Mouse (Mus musculus): ENCODE results near the gene Il21r. TPM values are rescaled to one million over a fixed set of nuclear protein-coding genes. Genes with fewer than 3 reads are reported as not detected.

Il21r gene
- polyA plus RNA-seq, 1 experiment = not detected

DNA sequence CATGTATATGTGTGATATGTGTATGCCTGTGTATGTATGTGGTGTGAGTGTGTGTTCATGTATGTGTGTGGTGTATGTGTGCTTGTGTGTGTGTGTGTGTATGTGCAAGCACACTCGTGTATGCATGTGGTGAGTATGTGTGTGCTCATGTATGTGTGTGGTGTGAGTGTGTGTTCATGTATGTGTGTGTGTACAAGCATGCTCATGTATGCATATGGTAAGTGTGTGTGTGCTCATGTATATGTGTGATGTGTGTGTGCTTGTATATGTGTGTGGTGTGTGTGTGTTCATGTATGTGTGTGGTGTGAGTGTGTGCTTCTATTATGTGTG lies 23.0 kb upstream of the Il21r start:
- 97% methylated on average over 1 of the region's 1 CpGs for WGBS
- no peak overlapping the region for H3K4me3 ChIP-seq (ENCODE audit: insufficient read depth, low read depth, low read length)
- peaks cover 14% of the 10 kb centered on the region for H3K4me1 ChIP-seq (ENCODE audit: control insufficient read depth, insufficient read depth, low read length)
- no peak for TF ChIP-seq CTCF (IDR thresholded peaks at IDR 0.05; ENCODE audit: insufficient read depth, low read depth, low read length)
- TF ChIP-seq POLR2A (IDR thresholded peaks at IDR 0.05; ENCODE audit: insufficient read depth, low read depth, low read length) = no peak
- H3K27ac ChIP-seq (ENCODE audit: insufficient read depth, low read depth, low read length) = no peak overlapping the region

DNA sequence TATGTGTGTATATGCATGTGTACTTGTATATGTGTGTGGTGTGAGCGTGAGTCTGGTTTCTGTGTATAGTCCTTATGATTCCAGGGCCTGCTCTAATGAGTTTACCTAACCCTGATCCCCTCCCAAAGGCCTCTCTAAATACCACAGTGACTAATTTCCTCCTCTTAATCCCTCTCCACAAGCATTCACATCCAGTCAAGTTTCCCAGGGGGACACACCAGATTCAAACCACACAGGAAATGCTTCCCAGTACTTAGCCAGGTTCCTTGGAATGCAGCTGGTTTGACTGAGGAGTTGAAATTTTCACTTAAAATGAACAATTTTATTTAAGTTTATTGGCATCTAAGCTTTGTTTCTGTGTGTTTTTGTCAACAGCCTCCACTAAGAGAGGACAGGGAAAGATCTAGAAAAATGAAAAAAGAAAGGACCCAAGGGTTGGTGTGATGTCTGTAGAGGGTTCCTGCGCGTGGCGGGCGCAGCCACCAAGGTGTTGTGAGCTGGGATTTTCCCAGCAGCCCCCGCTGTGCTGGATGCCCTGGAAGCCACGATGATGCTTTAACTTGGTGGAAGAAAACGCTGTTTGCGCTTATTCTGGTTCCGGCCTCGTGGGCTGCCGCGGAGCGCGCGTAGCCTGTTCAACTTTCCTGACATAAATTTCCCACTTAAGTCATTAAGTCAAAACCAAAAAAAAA lies 22.5 kb upstream of the Il21r start:
- no peak for TF ChIP-seq CTCF (IDR thresholded peaks at IDR 0.05; ENCODE audit: insufficient read depth, low read depth, low read length)
- TF ChIP-seq POLR2A (IDR thresholded peaks at IDR 0.05; ENCODE audit: insufficient read depth, low read depth, low read length) = no peak
- Histone ChIP-seq H3K4me3 (ENCODE audit: insufficient read depth, low read depth, low read length) (peak overlapping the region; percentile 52), H3K27ac (ENCODE audit: insufficient read depth, low read depth, low read length) (no peak overlapping the region), H3K4me1 (ENCODE audit: control insufficient read depth, insufficient read depth, low read length) (peaks cover 14% of the 10 kb centered on the region)
- 7% methylated on average over 16 of the region's 16 CpGs for WGBS

DNA sequence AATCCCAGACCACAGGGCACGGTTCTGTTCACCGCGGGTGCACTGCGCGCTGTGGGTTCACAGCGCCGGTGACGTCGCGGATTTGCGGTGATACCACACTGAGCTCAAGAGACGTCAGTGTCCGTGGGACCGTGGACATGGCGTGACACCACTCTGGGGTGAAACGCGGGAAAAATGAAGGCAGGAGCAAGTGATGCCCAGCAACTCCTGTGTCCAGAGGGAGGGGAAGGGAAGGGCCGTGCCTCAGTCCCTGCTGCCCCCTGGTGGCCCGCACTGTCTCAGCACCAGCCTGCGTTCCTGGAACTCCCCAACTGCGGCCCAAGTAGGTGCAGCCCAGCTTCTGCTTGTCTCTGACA lies 21.9 kb upstream of the Il21r start:
- under 1% methylated on average over 21 of the region's 21 CpGs for WGBS
- Histone ChIP-seq H3K27ac (ENCODE audit: insufficient read depth, low read depth, low read length) (no peak overlapping the region), H3K4me3 (ENCODE audit: insufficient read depth, low read depth, low read length) (peak overlapping the region; percentile 52), H3K4me1 (ENCODE audit: control insufficient read depth, insufficient read depth, low read length) (peaks cover 14% of the 10 kb centered on the region)
- no peak for TF ChIP-seq POLR2A (IDR thresholded peaks at IDR 0.05; ENCODE audit: insufficient read depth, low read depth, low read length)
- TF ChIP-seq CTCF (IDR thresholded peaks at IDR 0.05; ENCODE audit: insufficient read depth, low read depth, low read length) = peak; percentile 96

DNA sequence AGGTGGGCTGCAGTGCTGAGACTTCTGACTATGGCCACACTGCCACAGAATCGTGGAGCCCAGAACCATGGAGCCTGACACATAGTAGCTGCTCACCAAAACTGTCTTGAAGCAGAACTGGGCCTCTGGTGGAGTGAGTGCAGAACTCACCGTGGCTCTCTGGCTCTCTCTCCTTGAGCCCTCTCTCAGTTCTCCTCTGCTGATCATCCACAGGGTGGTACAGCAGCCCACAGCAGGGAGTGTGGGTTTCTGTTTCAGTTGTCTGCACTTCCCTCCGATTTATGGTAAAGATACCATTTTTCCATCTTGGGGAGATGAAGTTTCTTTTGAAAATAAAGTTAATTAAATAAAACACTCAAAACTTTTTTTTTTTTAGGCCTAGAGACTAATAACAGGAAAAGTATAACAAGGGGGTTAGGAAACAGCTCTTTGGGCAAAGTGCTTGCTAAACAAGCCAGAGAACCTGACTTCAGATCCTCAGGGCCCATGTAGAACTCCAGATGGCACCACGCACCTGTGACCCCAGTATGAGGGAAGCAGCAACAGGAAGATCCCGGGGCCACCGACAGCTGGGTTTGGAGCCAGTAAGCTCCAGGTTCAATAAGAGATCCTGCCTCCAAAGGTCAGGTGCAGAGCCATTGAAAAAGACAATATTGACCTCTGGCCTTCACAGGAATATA lies 19.8 kb upstream of the Il21r start:
- H3K4me1 ChIP-seq (ENCODE audit: control insufficient read depth, insufficient read depth, low read length) = peaks cover 5% of the 10 kb centered on the region; the same call in 1 of the 2 replicates
- no peak overlapping the region for H3K27ac ChIP-seq (ENCODE audit: insufficient read depth, low read depth, low read length)
- WGBS = 84% methylated on average over 6 of the region's 6 CpGs
- TF ChIP-seq CTCF (IDR thresholded peaks at IDR 0.05; ENCODE audit: insufficient read depth, low read depth, low read length) (no peak), POLR2A (IDR thresholded peaks at IDR 0.05; ENCODE audit: insufficient read depth, low read depth, low read length) (no peak)
- no peak overlapping the region for H3K4me3 ChIP-seq (ENCODE audit: insufficient read depth, low read depth, low read length)

DNA sequence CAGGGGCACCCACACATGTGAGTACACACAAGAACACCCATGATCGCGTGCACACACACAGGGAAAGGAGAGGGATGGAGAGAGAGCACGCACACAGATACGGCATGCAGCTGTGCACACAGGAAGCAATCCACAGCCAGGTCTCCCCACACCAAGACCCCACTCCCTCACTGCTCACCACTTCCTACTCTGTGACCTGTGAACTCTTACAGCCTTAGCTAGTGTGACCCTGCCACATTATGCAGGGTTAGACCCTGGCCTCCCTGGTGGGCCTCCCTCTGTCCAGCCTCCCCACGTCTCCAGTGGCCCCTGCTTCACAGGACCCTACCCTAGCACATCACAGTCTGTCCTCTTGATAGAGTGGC lies 19.2 kb upstream of the Il21r start:
- 82% methylated on average over 5 of the region's 5 CpGs for WGBS

DNA sequence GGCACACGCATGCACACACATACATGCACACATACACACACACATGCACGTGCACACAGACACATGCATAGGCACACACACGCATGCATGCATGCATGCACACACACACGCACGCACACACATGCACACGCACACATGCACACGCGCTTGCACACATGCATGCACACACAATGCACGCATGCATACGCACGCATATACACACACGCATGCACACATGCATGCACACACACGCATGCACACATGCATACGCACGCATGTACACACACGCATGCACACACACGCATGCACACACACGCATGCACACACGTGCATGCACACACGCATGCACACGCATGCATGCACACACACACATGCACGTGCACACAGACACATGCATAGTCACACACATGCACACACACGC lies 16.9 kb upstream of the Il21r start:
- 98% methylated on average over 23 of the region's 23 CpGs for WGBS

More for the DNA sequence above, 19.2 kb upstream of the Il21r start:
- no peak overlapping the region for H3K4me3 ChIP-seq (ENCODE audit: insufficient read depth, low read depth, low read length)
- H3K27ac ChIP-seq (ENCODE audit: insufficient read depth, low read depth, low read length) = no peak overlapping the region
- H3K4me1 ChIP-seq (ENCODE audit: control insufficient read depth, insufficient read depth, low read length) = peaks cover 5% of the 10 kb centered on the region; the same call in 1 of the 2 replicates
- no peak for TF ChIP-seq CTCF (IDR thresholded peaks at IDR 0.05; ENCODE audit: insufficient read depth, low read depth, low read length)
- no peak for TF ChIP-seq POLR2A (IDR thresholded peaks at IDR 0.05; ENCODE audit: insufficient read depth, low read depth, low read length)

DNA sequence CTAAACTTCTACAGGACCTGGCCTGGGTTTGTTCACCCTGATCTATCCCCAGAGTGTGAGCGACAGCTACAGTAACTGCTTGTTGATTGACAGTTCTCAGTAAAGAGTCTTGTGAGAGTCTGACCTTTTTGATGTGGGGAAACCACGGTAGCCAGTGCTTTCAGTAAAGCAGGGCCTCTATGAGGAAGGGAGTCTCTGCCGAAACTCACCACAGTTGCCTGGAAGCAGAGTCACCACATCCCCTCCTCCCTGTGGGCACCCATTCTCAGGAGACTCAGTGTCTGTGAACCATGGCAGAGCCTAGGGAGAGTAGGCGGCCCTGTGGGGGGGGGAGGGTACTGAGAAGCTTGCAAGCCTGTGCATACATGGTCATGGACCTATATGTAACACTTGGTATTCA lies 14.5 kb upstream of the Il21r start:
- no peak for TF ChIP-seq CTCF (IDR thresholded peaks at IDR 0.05; ENCODE audit: insufficient read depth, low read depth, low read length)
- TF ChIP-seq POLR2A (IDR thresholded peaks at IDR 0.05; ENCODE audit: insufficient read depth, low read depth, low read length) = no peak
- Histone ChIP-seq H3K4me1 (ENCODE audit: control insufficient read depth, insufficient read depth, low read length) (no peaks in the 10 kb centered on the region), H3K4me3 (ENCODE audit: insufficient read depth, low read depth, low read length) (no peak overlapping the region), H3K27ac (ENCODE audit: insufficient read depth, low read depth, low read length) (no peak overlapping the region)
- 83% methylated on average over 4 of the region's 4 CpGs for WGBS

More for the DNA sequence above, 16.9 kb upstream of the Il21r start:
- H3K4me1 ChIP-seq (ENCODE audit: control insufficient read depth, insufficient read depth, low read length) = no peaks in the 10 kb centered on the region
- no peak overlapping the region for H3K4me3 ChIP-seq (ENCODE audit: insufficient read depth, low read depth, low read length)
- no peak overlapping the region for H3K27ac ChIP-seq (ENCODE audit: insufficient read depth, low read depth, low read length)
- TF ChIP-seq POLR2A (IDR thresholded peaks at IDR 0.05; ENCODE audit: insufficient read depth, low read depth, low read length) (no peak), CTCF (IDR thresholded peaks at IDR 0.05; ENCODE audit: insufficient read depth, low read depth, low read length) (no peak)

DNA sequence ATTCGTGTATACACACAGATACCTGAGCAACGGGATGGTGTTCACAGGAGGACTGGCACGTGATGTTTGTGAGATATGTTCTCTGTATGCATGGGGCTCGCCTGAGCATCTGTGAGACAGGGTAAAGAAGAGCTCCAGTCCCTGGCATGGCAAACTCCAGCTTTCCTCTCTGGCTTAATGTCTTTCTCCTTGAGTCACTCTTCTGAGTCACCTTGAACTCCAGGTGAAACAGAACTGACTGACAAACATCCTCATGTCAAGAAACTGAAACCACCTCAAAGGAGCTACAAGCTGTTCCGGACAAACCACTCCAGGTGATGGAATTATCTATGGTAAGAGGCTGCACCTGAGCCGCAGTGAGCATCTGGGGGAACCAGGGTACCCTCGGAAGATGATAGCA lies 13.3 kb upstream of the Il21r start:
- Histone ChIP-seq H3K4me1 (ENCODE audit: control insufficient read depth, insufficient read depth, low read length) (no peaks in the 10 kb centered on the region), H3K27ac (ENCODE audit: insufficient read depth, low read depth, low read length) (no peak overlapping the region), H3K4me3 (ENCODE audit: insufficient read depth, low read depth, low read length) (no peak overlapping the region)
- WGBS = 92% methylated on average over 7 of the region's 7 CpGs
- TF ChIP-seq POLR2A (IDR thresholded peaks at IDR 0.05; ENCODE audit: insufficient read depth, low read depth, low read length) = no peak
- TF ChIP-seq CTCF (IDR thresholded peaks at IDR 0.05; ENCODE audit: insufficient read depth, low read depth, low read length) = no peak

DNA sequence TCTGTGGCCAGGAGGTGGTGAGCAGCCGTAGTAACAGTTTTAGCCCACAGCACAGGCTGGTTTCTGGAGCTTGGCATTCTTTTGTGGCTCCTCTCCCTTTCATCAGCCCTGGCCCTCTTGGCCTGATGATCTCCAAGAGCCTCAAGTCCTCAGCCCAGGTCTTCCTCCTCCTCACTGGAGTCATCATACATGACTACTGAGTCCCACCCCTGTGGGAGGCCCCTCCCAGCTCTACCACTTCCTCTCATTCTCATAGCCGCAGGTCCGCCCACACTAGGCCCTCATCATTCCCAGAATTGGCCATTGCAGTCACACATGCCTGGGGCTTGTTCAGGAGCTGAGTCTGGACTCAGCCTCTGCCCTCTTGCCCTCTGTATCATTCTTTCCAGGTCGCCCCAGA lies 9.4 kb upstream of the Il21r start:
- no peak overlapping the region for H3K4me3 ChIP-seq (ENCODE audit: insufficient read depth, low read depth, low read length)
- TF ChIP-seq POLR2A (IDR thresholded peaks at IDR 0.05; ENCODE audit: insufficient read depth, low read depth, low read length) (no peak), CTCF (IDR thresholded peaks at IDR 0.05; ENCODE audit: insufficient read depth, low read depth, low read length) (no peak)
- H3K4me1 ChIP-seq (ENCODE audit: control insufficient read depth, insufficient read depth, low read length) = no peaks in the 10 kb centered on the region
- no peak overlapping the region for H3K27ac ChIP-seq (ENCODE audit: insufficient read depth, low read depth, low read length)
- WGBS = 89% methylated on average over 4 of the region's 4 CpGs
